Mouse (Mus musculus) heart, adult 2 months (tissue): ENCODE results near the gene Arhgdia.

Experiments used
- CTCF ChIP-seq: fragments of 200-600 bp; IDR thresholded peaks from 2 replicates; pipeline ENCODE4 v1.8.1; 2022; ENCODE audit warnings: antibody characterized with exemption, mild to moderate bottlenecking, moderate library complexity
- EP300 ChIP-seq: fragments of 200-500 bp; IDR thresholded peaks from 2 replicates; pipeline ENCODE4 v1.6.1; 2011; ENCODE audit warnings: low read depth, low read length, control low read depth; ENCODE audit not compliant: insufficient read depth

DNA sequence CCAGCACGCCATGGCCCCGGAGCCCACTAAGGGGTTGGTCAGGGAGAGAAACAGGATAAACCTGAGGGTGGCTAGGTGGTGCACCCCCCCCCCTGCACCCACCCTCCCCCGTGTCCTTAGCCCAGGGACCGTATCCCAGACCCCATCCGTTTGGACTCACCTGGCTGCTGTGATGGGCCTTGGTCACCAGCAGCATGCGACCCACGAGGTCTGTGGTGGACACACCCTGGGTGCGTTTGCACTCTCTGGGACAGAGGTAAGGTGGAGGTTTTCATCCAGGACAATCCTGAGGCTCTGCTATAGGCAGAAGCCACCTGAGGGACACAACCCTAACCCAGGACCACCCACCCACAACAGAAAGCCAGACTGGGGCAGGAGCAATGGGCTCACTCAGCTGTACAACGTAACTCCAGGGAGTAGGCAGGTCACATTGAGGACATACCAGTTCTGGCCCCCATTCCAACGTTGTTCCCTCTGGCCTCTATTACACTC, 32.1 kb upstream of the Arhgdia start:
- TF ChIP-seq CTCF (no peak), EP300 (no peak)
